Mouse (Mus musculus) intestine, embryonic 14.5 days (tissue): ENCODE results near the gene Ptprm. TPM values are rescaled to one million over a fixed set of nuclear protein-coding genes. Genes with fewer than 3 reads are reported as not detected.

Experiments used
- ATAC-seq: fragments of 200-750 bp; cut with Nextera tagmentation; replicated peaks from 2 replicates; pipeline ENCODE4 v1.8.0; 2017; ENCODE audit warnings: low read depth, moderate number of reproducible peaks, moderate TSS enrichment, moderate library complexity; ENCODE audit not compliant: low FRiP score, low TSS enrichment
- DNase-seq: peaks from one replicate; pipeline ENCODE4 v3.0.0-alpha.2; 2018; ENCODE audit warnings: low spot score
- H3K27ac ChIP-seq: fragments of 300-500 bp; sonication (generic); 2 replicates; pipeline ENCODE4 v1.5.1; 2014; ENCODE audit warnings: low read depth, mild to moderate bottlenecking, control low read depth
- H3K27me3 ChIP-seq: fragments of 300-500 bp; sonication (generic); replicated peaks from 2 replicates; pipeline ENCODE4 v1.6.1; 2014; ENCODE audit warnings: low read length, control low read depth; ENCODE audit not compliant: control insufficient read depth, insufficient read depth
- H3K36me3 ChIP-seq: fragments of 300-500 bp; sonication (generic); 2 replicates; pipeline ENCODE4 v1.6.1; 2014; ENCODE audit warnings: low read length, control low read depth; ENCODE audit not compliant: control insufficient read depth, insufficient read depth
- H3K4me1 ChIP-seq: fragments of 300-500 bp; sonication (generic); replicated peaks from 2 replicates; pipeline ENCODE4 v1.6.1; 2014; ENCODE audit warnings: low read length, control low read depth, mixed read lengths; ENCODE audit not compliant: control insufficient read depth, insufficient read depth
- H3K4me2 ChIP-seq: fragments of 300-500 bp; sonication (generic); 2 replicates; pipeline ENCODE4 v1.6.1; 2014; ENCODE audit warnings: low read length
- H3K4me3 ChIP-seq: fragments of 300-500 bp; sonication (generic); 2 replicates; pipeline ENCODE4 v1.5.1; 2014; ENCODE audit warnings: low read depth, low read length, control low read depth, mixed read lengths
- H3K9ac ChIP-seq: fragments of 300-500 bp; sonication (generic); 2 replicates; pipeline ENCODE4 v1.6.1; 2014; ENCODE audit warnings: mild to moderate bottlenecking, low read length
- H3K9me3 ChIP-seq: fragments of 300-500 bp; sonication (generic); 2 replicates; pipeline ENCODE4 v1.6.1; 2016; ENCODE audit warnings: low read length, control low read depth; ENCODE audit not compliant: control insufficient read depth
- WGBS: fragments of 180-500 bp; shearing (Covaris S2); extraction: QIAGEN DNeasy Blood & Tissue Kit; methylation state at CpG from one replicate; pipeline ENCODE4 v1.1.7; 2014; 5-methylcytosine and 5-hydroxymethylcytosine counted together
- polyA plus RNA-seq: library from polyadenylated mRNA; unstranded; fragments of >200 nt; fragmentation: Nextera tagmentation; extraction: Ambion mirVana; gene quantifications from 2 replicates; pipeline ENCODE4 v1.2.1, GENCODE M21; 2014

The Ptprm gene
- polyA plus RNA-seq, 1 experiment from 2014 or later, result 15.9 TPM

DNA sequence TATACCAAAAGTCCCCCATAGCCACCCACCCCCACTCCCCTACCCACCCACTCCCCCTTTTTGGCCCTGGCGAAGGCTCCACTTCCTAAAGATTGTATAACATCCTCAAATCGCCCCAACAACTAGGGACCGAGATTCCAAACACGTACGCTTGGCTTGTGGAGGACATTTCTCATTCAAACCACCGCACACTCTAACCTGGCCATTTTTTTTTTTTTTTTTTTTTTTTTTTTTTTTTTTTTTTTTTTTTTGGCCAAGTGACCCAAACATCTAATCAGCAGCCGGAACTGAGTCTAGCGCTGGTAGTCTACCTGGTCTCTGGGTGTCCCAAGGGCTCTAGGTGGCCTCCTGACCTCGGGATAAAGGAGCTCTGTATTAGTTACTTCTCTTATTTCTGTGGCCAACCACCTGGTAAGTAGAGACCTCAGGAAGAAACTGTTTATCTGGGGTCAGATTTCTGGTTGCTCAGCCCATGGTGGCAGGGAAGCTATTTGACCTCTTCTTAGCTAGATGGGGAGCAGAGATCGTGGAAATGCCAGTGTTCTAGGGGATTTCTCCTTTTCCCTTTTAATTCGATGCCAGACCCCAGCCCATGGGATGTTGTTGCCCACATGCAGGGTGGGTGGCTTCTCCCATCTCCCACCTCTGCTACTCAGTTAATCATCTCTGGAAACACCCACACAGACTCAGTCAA, 9.3 kb upstream of the Ptprm start:
- Histone ChIP-seq H3K27ac (no peak overlapping the region), H3K9me3 (no peaks in the 10 kb centered on the region), H3K4me2 (no peak overlapping the region), H3K4me3 (no peak overlapping the region), H3K4me1 (no peaks in the 10 kb centered on the region), H3K36me3 (no peaks in the 10 kb centered on the region), H3K9ac (no peak overlapping the region), H3K27me3 (no peaks in the 10 kb centered on the region)
- no peak for DNase-seq
- WGBS, result 78% methylated on average over 11 of the region's 11 CpGs
- no peak for ATAC-seq

GRCm38 (mm10) chr17:67362131-67362530, 7.9 kb upstream of the Ptprm start:
- Histone ChIP-seq H3K9ac (no peak overlapping the region), H3K9me3 (no peaks in the 10 kb centered on the region), H3K27me3 (no peaks in the 10 kb centered on the region), H3K4me2 (no peak overlapping the region), H3K27ac (no peak overlapping the region), H3K36me3 (no peaks in the 10 kb centered on the region), H3K4me1 (no peaks in the 10 kb centered on the region), H3K4me3 (no peak overlapping the region)
- no peak for ATAC-seq
- DNase-seq, result no peak
- 87% methylated on average over 6 of the region's 6 CpGs for WGBS

GRCm38 (mm10) chr17:67360606-67361005, 6.3 kb upstream of the Ptprm start:
- Histone ChIP-seq H3K27ac (no peak overlapping the region), H3K9me3 (no peaks in the 10 kb centered on the region), H3K9ac (no peak overlapping the region), H3K4me3 (no peak overlapping the region), H3K4me1 (no peaks in the 10 kb centered on the region), H3K4me2 (no peak overlapping the region), H3K27me3 (peaks cover 1% of the 10 kb centered on the region; the same call in 1 of the 2 replicates), H3K36me3 (no peaks in the 10 kb centered on the region)
- ATAC-seq (no peak), DNase-seq (no peak)
- WGBS, result 20% methylated on average over 3 of the region's 3 CpGs

DNA sequence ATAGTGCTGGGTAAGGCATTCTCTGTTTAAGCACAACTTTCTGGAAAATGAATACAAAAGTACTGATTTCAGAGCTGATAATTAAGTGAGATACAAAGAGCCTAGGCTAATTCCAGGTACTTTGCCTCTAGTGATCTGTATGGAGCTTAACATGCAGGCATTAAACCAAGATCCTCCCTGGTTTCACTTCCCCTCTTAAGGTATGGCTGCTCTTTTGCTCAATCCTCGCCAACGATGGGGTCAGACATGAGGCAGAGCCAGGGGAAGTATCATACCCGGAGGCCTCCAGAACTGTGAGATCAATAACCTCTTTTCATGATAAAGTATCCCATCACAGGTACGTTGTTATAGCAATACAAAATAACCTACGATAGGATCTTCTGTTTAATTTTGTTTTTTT, 5.3 kb upstream of the Ptprm start:
- no peak for ATAC-seq
- 93% methylated on average over 5 of the region's 5 CpGs for WGBS
- H3K27ac ChIP-seq, result no peak overlapping the region
- no peak for DNase-seq
- no peaks in the 10 kb centered on the region for H3K9me3 ChIP-seq
- H3K4me3 ChIP-seq, result no peak overlapping the region
- no peaks in the 10 kb centered on the region for H3K4me1 ChIP-seq
- H3K36me3 ChIP-seq, result no peaks in the 10 kb centered on the region
- peaks cover 6% of the 10 kb centered on the region; the same call in 1 of the 2 replicates for H3K27me3 ChIP-seq
- H3K4me2 ChIP-seq, result no peak overlapping the region
- no peak overlapping the region for H3K9ac ChIP-seq

DNA sequence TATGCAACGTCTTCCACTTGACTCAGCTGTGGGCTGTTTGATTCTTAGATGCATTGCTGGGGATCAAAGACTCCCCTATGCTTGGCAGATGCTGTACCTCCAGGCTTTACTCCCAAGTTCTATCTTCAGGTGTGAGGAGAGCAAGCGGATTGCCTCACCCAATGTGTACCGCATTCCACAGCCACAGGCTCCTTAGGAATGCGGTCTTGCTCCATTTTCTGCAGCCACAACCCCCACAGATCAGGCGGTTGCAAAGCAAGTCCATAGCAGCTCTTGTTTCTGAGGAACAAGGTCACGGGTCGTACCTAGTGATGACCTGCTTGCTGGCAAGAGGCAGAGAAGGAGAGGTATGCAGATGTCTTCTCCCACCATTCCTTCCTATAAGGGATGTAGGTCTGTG, 4.3 kb upstream of the Ptprm start:
- WGBS, result 80% methylated on average over 7 of the region's 7 CpGs
- Histone ChIP-seq H3K36me3 (no peaks in the 10 kb centered on the region), H3K9ac (no peak overlapping the region)

GRCm38 (mm10) chr17:67357191-67357590, 2.9 kb upstream of the Ptprm start:
- Histone ChIP-seq H3K9me3 (no peaks in the 10 kb centered on the region), H3K36me3 (no peaks in the 10 kb centered on the region), H3K9ac (no peak overlapping the region), H3K4me1 (0 out of 2 replicates have a peak, but pooled peaks cover 5% of the 10 kb centered on the region), H3K4me3 (no peak overlapping the region), H3K27ac (no peak overlapping the region), H3K4me2 (no peak overlapping the region), H3K27me3 (peaks cover 6% of the 10 kb centered on the region; the same call in 1 of the 2 replicates)
- no peak for ATAC-seq
- DNase-seq, result no peak
- WGBS, result 82% methylated on average over 4 of the region's 4 CpGs

More for the DNA sequence above, 4.3 kb upstream of the Ptprm start:
- Histone ChIP-seq H3K4me1 (no peaks in the 10 kb centered on the region), H3K4me3 (no peak overlapping the region), H3K9me3 (no peaks in the 10 kb centered on the region), H3K27me3 (peaks cover 6% of the 10 kb centered on the region; the same call in 1 of the 2 replicates), H3K27ac (no peak overlapping the region), H3K4me2 (no peak overlapping the region)
- ATAC-seq, result no peak
- no peak for DNase-seq

GRCm38 (mm10) chr17:67355251-67355650, 994 bp upstream of the Ptprm start:
- H3K4me1 ChIP-seq, result peaks cover 12% of the 10 kb centered on the region
- H3K4me3 ChIP-seq, result peak overlapping the region; percentile 69; the same call in 1 of the 2 replicates
- H3K36me3 ChIP-seq, result no peaks in the 10 kb centered on the region
- DNase-seq (peak; percentile 59), ATAC-seq (no peak)
- no peak overlapping the region for H3K27ac ChIP-seq
- WGBS, result 34% methylated on average over 5 of the region's 5 CpGs
- H3K4me2 ChIP-seq, result peak overlapping the region; percentile 69
- H3K9ac ChIP-seq, result no peak overlapping the region
- no peaks in the 10 kb centered on the region for H3K9me3 ChIP-seq
- peaks cover 6% of the 10 kb centered on the region; the same call in 1 of the 2 replicates for H3K27me3 ChIP-seq

DNA sequence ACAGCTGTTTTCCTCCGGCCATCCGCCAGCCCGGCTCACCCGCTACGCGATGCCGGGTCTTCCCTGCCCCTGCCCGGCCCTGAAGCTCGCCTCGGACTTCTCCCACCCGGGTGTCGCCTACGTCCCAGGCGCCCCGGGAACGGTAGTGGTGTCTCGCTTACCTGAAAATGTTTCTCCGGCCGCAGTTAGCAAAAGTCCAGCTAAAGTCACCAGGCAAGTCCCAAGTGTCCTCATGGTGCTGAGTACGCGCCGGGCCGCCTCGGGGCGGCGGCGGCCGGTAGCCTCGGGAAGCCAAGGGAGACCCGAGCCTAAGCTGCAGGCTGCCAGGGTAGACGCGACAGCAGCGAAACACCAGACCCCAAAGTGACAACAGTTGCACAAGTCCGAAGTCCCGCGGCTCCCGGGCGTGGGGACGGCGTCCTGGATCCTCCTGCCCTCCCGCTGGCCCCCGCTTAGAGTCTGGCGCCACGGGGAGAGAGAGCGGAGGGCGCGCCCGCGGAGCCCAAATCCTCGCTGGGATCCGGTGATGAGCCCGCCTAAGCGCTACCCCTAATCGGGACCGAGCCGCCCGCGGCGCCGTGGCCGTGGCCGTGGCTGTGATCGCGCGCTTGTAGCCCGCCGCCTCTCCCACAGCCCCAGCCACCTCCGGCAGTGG, 334 bp downstream of the Ptprm start:
- peak; percentile 91 for DNase-seq
- no peaks in the 10 kb centered on the region for H3K36me3 ChIP-seq
- peak overlapping the region; percentile 69 for H3K4me2 ChIP-seq
- H3K4me3 ChIP-seq, result peak overlapping the region; percentile 69
- H3K4me1 ChIP-seq, result peaks cover 12% of the 10 kb centered on the region
- H3K27me3 ChIP-seq, result peaks cover 6% of the 10 kb centered on the region; the same call in 1 of the 2 replicates
- peak; percentile 51 for ATAC-seq
- H3K9me3 ChIP-seq, result no peaks in the 10 kb centered on the region
- WGBS, result 0% methylated on average over 65 of the region's 68 CpGs
- peak overlapping the region; percentile 74 for H3K9ac ChIP-seq
- peak overlapping the region; percentile 57 for H3K27ac ChIP-seq
